Mouse (Mus musculus): Measurements from ENCODE around the gene Gm47969. TPM values are rescaled to one million over a fixed set of nuclear protein-coding genes. Genes with fewer than 3 reads are reported as not detected.

Gm47969 gene
- total and polyA plus RNA-seq, 2 experiments from 2014 or later: not detected

GRCm38 (mm10) chr1:83075526-83076189 is 30.9 kb downstream of the Gm47969 start:
- no peak for TF ChIP-seq CTCF (IDR thresholded peaks at IDR 0.05; ENCODE audit: low read depth)
- no peaks in the 10 kb centered on the region for H3K4me1 ChIP-seq (ENCODE audit: insufficient read depth, low read length)
- WGBS: 37% methylated on average over 15 of the region's 15 CpGs
- no peak overlapping the region for H3K27ac ChIP-seq
- no peaks in the 10 kb centered on the region for H3K36me3 ChIP-seq (ENCODE audit: insufficient read depth, low read length)
- H3K4me2 ChIP-seq (ENCODE audit: low read depth, low read length): peak overlapping the region; percentile 54
- no peaks in the 10 kb centered on the region for H3K9me3 ChIP-seq (ENCODE audit: low read length)
- no peak for DNase-seq (ENCODE audit: low spot score)
- no peaks in the 10 kb centered on the region for H3K27me3 ChIP-seq (ENCODE audit: insufficient read depth, low read length)
- peak overlapping the region; percentile 27 for H3K4me3 ChIP-seq (ENCODE audit: low read length)
- no peak overlapping the region; the same call in 1 of the 2 replicates for H3K9ac ChIP-seq (replicated peaks; ENCODE audit: low read length)
- ATAC-seq: peak; percentile 32; the same call in 1 of the 2 replicates

- no peaks in the 10 kb centered on the region for H3K36me3 ChIP-seq (ENCODE audit: insufficient read depth, low read length)
- H3K4me1 ChIP-seq (ENCODE audit: insufficient read depth, low read length): no peaks in the 10 kb centered on the region
- DNase-seq (ENCODE audit: low spot score) (peak; percentile 86), ATAC-seq (peak; percentile 94)
- peak; percentile 95 for TF ChIP-seq CTCF (IDR thresholded peaks at IDR 0.05; ENCODE audit: low read depth)
- no peaks in the 10 kb centered on the region for H3K9me3 ChIP-seq (ENCODE audit: low read length)
- H3K27me3 ChIP-seq (ENCODE audit: insufficient read depth, low read length): no peaks in the 10 kb centered on the region
- H3K4me2 ChIP-seq (ENCODE audit: low read depth, low read length): peak overlapping the region; percentile 54
- 39% methylated on average over 11 of the region's 11 CpGs for WGBS
- peak overlapping the region; percentile 27 for H3K4me3 ChIP-seq (ENCODE audit: low read length)
- H3K9ac ChIP-seq (replicated peaks; ENCODE audit: low read length): no peak overlapping the region; the same call in 1 of the 2 replicates
- H3K27ac ChIP-seq: no peak overlapping the region
Measured at GRCm38 (mm10) chr1:83076190-83076917, 31.6 kb downstream of the Gm47969 start.

GRCm38 (mm10) chr1:83077016-83077415 is 32.3 kb downstream of the Gm47969 start:
- Histone ChIP-seq H3K9ac (replicated peaks; ENCODE audit: low read length) (no peak overlapping the region), H3K4me1 (ENCODE audit: insufficient read depth, low read length) (no peaks in the 10 kb centered on the region), H3K27me3 (ENCODE audit: insufficient read depth, low read length) (no peaks in the 10 kb centered on the region), H3K9me3 (ENCODE audit: low read length) (no peaks in the 10 kb centered on the region), H3K4me2 (ENCODE audit: low read depth, low read length) (no peak overlapping the region), H3K36me3 (ENCODE audit: insufficient read depth, low read length) (no peaks in the 10 kb centered on the region), H3K4me3 (ENCODE audit: low read length) (no peak overlapping the region), H3K27ac (no peak overlapping the region)
- DNase-seq (ENCODE audit: low spot score) (no peak), ATAC-seq (no peak)
- 85% methylated on average over 6 of the region's 6 CpGs for WGBS
- TF ChIP-seq CTCF (IDR thresholded peaks at IDR 0.05; ENCODE audit: low read depth): no peak

- no peaks in the 10 kb centered on the region for H3K4me1 ChIP-seq (ENCODE audit: insufficient read depth, low read length)
- H3K36me3 ChIP-seq (ENCODE audit: insufficient read depth, low read length): no peaks in the 10 kb centered on the region
- 96% methylated on average over 2 of the region's 2 CpGs for WGBS
- no peak overlapping the region for H3K4me3 ChIP-seq (ENCODE audit: low read length)
- no peak overlapping the region for H3K4me2 ChIP-seq (ENCODE audit: low read depth, low read length)
- H3K27me3 ChIP-seq (ENCODE audit: insufficient read depth, low read length): no peaks in the 10 kb centered on the region
- no peak overlapping the region for H3K27ac ChIP-seq
- DNase-seq (ENCODE audit: low spot score): no peak
- ATAC-seq: no peak
- H3K9ac ChIP-seq (replicated peaks; ENCODE audit: low read length): no peak overlapping the region
- H3K9me3 ChIP-seq (ENCODE audit: low read length): no peaks in the 10 kb centered on the region
- no peak for TF ChIP-seq CTCF (IDR thresholded peaks at IDR 0.05; ENCODE audit: low read depth)
Measured at GRCm38 (mm10) chr1:83084790-83085189, 40.1 kb downstream of the Gm47969 start.

GRCm38 (mm10) chr1:83091268-83091667 is 46.5 kb downstream of the Gm47969 start:
- Histone ChIP-seq H3K27me3 (ENCODE audit: insufficient read depth, low read length) (no peaks in the 10 kb centered on the region), H3K27ac (no peak overlapping the region), H3K4me2 (ENCODE audit: low read depth, low read length) (no peak overlapping the region), H3K4me3 (ENCODE audit: low read length) (no peak overlapping the region), H3K36me3 (ENCODE audit: insufficient read depth, low read length) (no peaks in the 10 kb centered on the region), H3K4me1 (ENCODE audit: insufficient read depth, low read length) (no peaks in the 10 kb centered on the region), H3K9me3 (ENCODE audit: low read length) (no peaks in the 10 kb centered on the region), H3K9ac (replicated peaks; ENCODE audit: low read length) (no peak overlapping the region)
- ATAC-seq (no peak), DNase-seq (ENCODE audit: low spot score) (no peak)
- TF ChIP-seq CTCF (IDR thresholded peaks at IDR 0.05; ENCODE audit: low read depth): no peak
- 76% methylated on average over 3 of the region's 3 CpGs for WGBS

Other genes with a start within 250 kb of the Gm47969 start
- 88.2 and 98.6 TPM in 2 replicates for gene Agfg1, start 205.4 kb upstream of the Gm47969 start, total RNA-seq (2014; rRNA removed)
- gene Agfg1, start 205.4 kb upstream of the Gm47969 start, polyA plus RNA-seq (2015; fragmentation: Nextera tagmentation; extraction: Ambion mirVana): 20.7 TPM in 2 replicates
- 0.97 TPM in 1 of 2 replicates, not detected in the other for gene A030005L19Rik, start 131.6 kb upstream of the Gm47969 start, total RNA-seq (2014; rRNA removed)
- gene A030005L19Rik, start 131.6 kb upstream of the Gm47969 start, polyA plus RNA-seq (2015; fragmentation: Nextera tagmentation; extraction: Ambion mirVana): not detected in 2 replicates
- gene A030014E15Rik, start 120.0 kb upstream of the Gm47969 start, total RNA-seq (2014; rRNA removed): not detected in 2 replicates
- gene A030014E15Rik, start 120.0 kb upstream of the Gm47969 start, polyA plus RNA-seq (2015; fragmentation: Nextera tagmentation; extraction: Ambion mirVana): not detected in 2 replicates
- gene Gm6217, start 113.5 kb upstream of the Gm47969 start, total RNA-seq (2014; rRNA removed): not detected in 2 replicates
- gene Gm6217, start 113.5 kb upstream of the Gm47969 start, polyA plus RNA-seq (2015; fragmentation: Nextera tagmentation; extraction: Ambion mirVana): not detected in 2 replicates
- not detected in 2 replicates for gene A030003K21Rik, start 101.5 kb upstream of the Gm47969 start, total RNA-seq (2014; rRNA removed)
- not detected in 2 replicates for gene A030003K21Rik, start 101.5 kb upstream of the Gm47969 start, polyA plus RNA-seq (2015; fragmentation: Nextera tagmentation; extraction: Ambion mirVana)
- not detected in 2 replicates for gene Gm7544, start 88.9 kb upstream of the Gm47969 start, total RNA-seq (2014; rRNA removed)
- gene Gm7544, start 88.9 kb upstream of the Gm47969 start, polyA plus RNA-seq (2015; fragmentation: Nextera tagmentation; extraction: Ambion mirVana): not detected in 2 replicates
- gene Gm47955, start 84.6 kb upstream of the Gm47969 start, total RNA-seq (2014; rRNA removed): not detected in 2 replicates
- gene Gm47955, start 84.6 kb upstream of the Gm47969 start, polyA plus RNA-seq (2015; fragmentation: Nextera tagmentation; extraction: Ambion mirVana): not detected in 2 replicates
- not detected in 2 replicates for gene Gm47959, start 44.4 kb upstream of the Gm47969 start, total RNA-seq (2014; rRNA removed)
- gene Gm47959, start 44.4 kb upstream of the Gm47969 start, polyA plus RNA-seq (2015; fragmentation: Nextera tagmentation; extraction: Ambion mirVana): not detected in 2 replicates
- 1.5 and 1.8 TPM in 2 replicates for gene Slc19a3, start 6.5 kb upstream of the Gm47969 start, total RNA-seq (2014; rRNA removed)
- 1.3 and 1.7 TPM in 2 replicates for gene Slc19a3, start 6.5 kb upstream of the Gm47969 start, polyA plus RNA-seq (2015; fragmentation: Nextera tagmentation; extraction: Ambion mirVana)
- gene Krtap28-10, start 2.5 kb upstream of the Gm47969 start, total RNA-seq (2014; rRNA removed): not detected in 2 replicates
- gene Krtap28-10, start 2.5 kb upstream of the Gm47969 start, polyA plus RNA-seq (2015; fragmentation: Nextera tagmentation; extraction: Ambion mirVana): not detected in 2 replicates
- gene A030005K14Rik, start 14.4 kb downstream of the Gm47969 start, total RNA-seq (2014; rRNA removed): not detected in 2 replicates
- not detected in 2 replicates for gene A030005K14Rik, start 14.4 kb downstream of the Gm47969 start, polyA plus RNA-seq (2015; fragmentation: Nextera tagmentation; extraction: Ambion mirVana)
- gene Krtap28-13, start 16.0 kb downstream of the Gm47969 start, total RNA-seq (2014; rRNA removed): not detected in 2 replicates
- gene Krtap28-13, start 16.0 kb downstream of the Gm47969 start, polyA plus RNA-seq (2015; fragmentation: Nextera tagmentation; extraction: Ambion mirVana): not detected in 2 replicates
- gene Ccl20, start 71.8 kb downstream of the Gm47969 start, total RNA-seq (2014; rRNA removed): not detected in 2 replicates
- not detected in 2 replicates for gene Ccl20, start 71.8 kb downstream of the Gm47969 start, polyA plus RNA-seq (2015; fragmentation: Nextera tagmentation; extraction: Ambion mirVana)
- 0.94 and 1.5 TPM in 2 replicates for gene Daw1, start 114.8 kb downstream of the Gm47969 start, total RNA-seq (2014; rRNA removed)
- 1.5 and 2.3 TPM in 2 replicates for gene Daw1, start 114.8 kb downstream of the Gm47969 start, polyA plus RNA-seq (2015; fragmentation: Nextera tagmentation; extraction: Ambion mirVana)

All from hindbrain, postnatal 0 days (tissue).